Mouse (Mus musculus): Measurements from ENCODE around the gene Fut7. TPM values are rescaled to one million over a fixed set of nuclear protein-coding genes. Genes with fewer than 3 reads are reported as not detected.
A peak's percentile ranks its signal among the peaks of the same experiment; 100 is the strongest.

Gene Fut7
- polyA plus RNA-seq, 1 experiment from 2014 or later: 1.2 TPM

- H3K4me3 ChIP-seq (ENCODE audit: low read depth, low read length): no peak overlapping the region
- peaks cover 8% of the 10 kb centered on the region for H3K4me1 ChIP-seq (ENCODE audit: control insufficient read depth, low read depth, low read length)
- no peak overlapping the region for H3K27ac ChIP-seq (ENCODE audit: low read length)
- no peak for ATAC-seq (ENCODE audit: low read depth)
- WGBS (ENCODE audit: insufficient replicate concordance): 8% methylated on average over 1 of the region's 1 CpGs
- H3K4me2 ChIP-seq (ENCODE audit: low read depth, low read length): no peak overlapping the region
- peaks cover 76% of the 10 kb centered on the region for H3K27me3 ChIP-seq (ENCODE audit: control insufficient read depth, insufficient read depth, low read depth, low read length)
- H3K36me3 ChIP-seq (ENCODE audit: control insufficient read depth, insufficient read depth): no peaks in the 10 kb centered on the region
- H3K9me3 ChIP-seq (replicated peaks; ENCODE audit: control insufficient read depth, low read length): no peaks in the 10 kb centered on the region
- H3K9ac ChIP-seq (ENCODE audit: low read depth, low read length): no peak overlapping the region
Measured at GRCm38 (mm10) chr2:25397010-25397409, 26.1 kb upstream of the Fut7 start.

- no peak overlapping the region for H3K9ac ChIP-seq (ENCODE audit: low read depth, low read length)
- no peak overlapping the region for H3K27ac ChIP-seq (ENCODE audit: low read length)
- no peak overlapping the region for H3K4me2 ChIP-seq (ENCODE audit: low read depth, low read length)
- no peak for ATAC-seq (ENCODE audit: low read depth)
- peaks cover 11% of the 10 kb centered on the region for H3K4me1 ChIP-seq (ENCODE audit: control insufficient read depth, low read depth, low read length)
- WGBS (ENCODE audit: insufficient replicate concordance): 74% methylated on average over 7 of the region's 7 CpGs
- H3K9me3 ChIP-seq (replicated peaks; ENCODE audit: control insufficient read depth, low read length): no peaks in the 10 kb centered on the region
- H3K27me3 ChIP-seq (ENCODE audit: control insufficient read depth, insufficient read depth, low read depth, low read length): peaks cover 86% of the 10 kb centered on the region
- H3K36me3 ChIP-seq (ENCODE audit: control insufficient read depth, insufficient read depth): no peaks in the 10 kb centered on the region
- no peak overlapping the region for H3K4me3 ChIP-seq (ENCODE audit: low read depth, low read length)
Measured at GRCm38 (mm10) chr2:25398065-25398464, 25.0 kb upstream of the Fut7 start.

- no peaks in the 10 kb centered on the region for H3K9me3 ChIP-seq (replicated peaks; ENCODE audit: control insufficient read depth, low read length)
- no peak within 1 kb of the TSS for H3K9ac ChIP-seq (ENCODE audit: low read depth, low read length)
- ATAC-seq (ENCODE audit: low read depth): no peak
- peaks cover 93% of the 10 kb centered on the region for H3K27me3 ChIP-seq (ENCODE audit: control insufficient read depth, insufficient read depth, low read depth, low read length)
- no peaks in the 10 kb centered on the region for H3K36me3 ChIP-seq (ENCODE audit: control insufficient read depth, insufficient read depth)
- H3K4me2 ChIP-seq (ENCODE audit: low read depth, low read length): no peak within 1 kb of the TSS
- H3K4me1 ChIP-seq (ENCODE audit: control insufficient read depth, low read depth, low read length): peaks cover 11% of the 10 kb centered on the region
- H3K27ac ChIP-seq (ENCODE audit: low read length): no peak within 1 kb of the TSS
- H3K4me3 ChIP-seq (ENCODE audit: low read depth, low read length): no peak within 1 kb of the TSS
- 42% methylated on average over 8 of the region's 8 CpGs for WGBS (ENCODE audit: insufficient replicate concordance)
Measured at GRCm38 (mm10) chr2:25399051-25399450, 24.0 kb upstream of the Fut7 start, which contains the start of gene Npdc1. TSS of gene Npdc1 (plus strand) at chr2:25399351.

GRCm38 (mm10) chr2:25400291-25400690 lies 22.8 kb upstream of the Fut7 start:
- H3K4me1 ChIP-seq (ENCODE audit: control insufficient read depth, low read depth, low read length): peaks cover 11% of the 10 kb centered on the region
- no peak overlapping the region for H3K9ac ChIP-seq (ENCODE audit: low read depth, low read length)
- WGBS (ENCODE audit: insufficient replicate concordance): 17% methylated on average over 16 of the region's 16 CpGs
- no peak for ATAC-seq (ENCODE audit: low read depth)
- peaks cover 89% of the 10 kb centered on the region for H3K27me3 ChIP-seq (ENCODE audit: control insufficient read depth, insufficient read depth, low read depth, low read length)
- no peak overlapping the region for H3K4me2 ChIP-seq (ENCODE audit: low read depth, low read length)
- H3K27ac ChIP-seq (ENCODE audit: low read length): no peak overlapping the region
- no peak overlapping the region for H3K4me3 ChIP-seq (ENCODE audit: low read depth, low read length)
- H3K9me3 ChIP-seq (replicated peaks; ENCODE audit: control insufficient read depth, low read length): no peaks in the 10 kb centered on the region
- H3K36me3 ChIP-seq (ENCODE audit: control insufficient read depth, insufficient read depth): no peaks in the 10 kb centered on the region

GRCm38 (mm10) chr2:25400764-25401163 lies 22.3 kb upstream of the Fut7 start:
- Histone ChIP-seq H3K27ac (ENCODE audit: low read length) (no peak overlapping the region), H3K4me2 (ENCODE audit: low read depth, low read length) (no peak overlapping the region), H3K9me3 (replicated peaks; ENCODE audit: control insufficient read depth, low read length) (no peaks in the 10 kb centered on the region), H3K9ac (ENCODE audit: low read depth, low read length) (no peak overlapping the region), H3K4me1 (ENCODE audit: control insufficient read depth, low read depth, low read length) (peaks cover 7% of the 10 kb centered on the region), H3K4me3 (ENCODE audit: low read depth, low read length) (no peak overlapping the region), H3K27me3 (ENCODE audit: control insufficient read depth, insufficient read depth, low read depth, low read length) (peaks cover 87% of the 10 kb centered on the region), H3K36me3 (ENCODE audit: control insufficient read depth, insufficient read depth) (no peaks in the 10 kb centered on the region)
- peak; percentile 28 for ATAC-seq (ENCODE audit: low read depth)
- WGBS (ENCODE audit: insufficient replicate concordance): 2% methylated on average over 17 of the region's 17 CpGs

GRCm38 (mm10) chr2:25402377-25402971 lies 20.6 kb upstream of the Fut7 start:
- Histone ChIP-seq H3K9me3 (replicated peaks; ENCODE audit: control insufficient read depth, low read length) (no peaks in the 10 kb centered on the region), H3K9ac (ENCODE audit: low read depth, low read length) (no peak overlapping the region), H3K27me3 (ENCODE audit: control insufficient read depth, insufficient read depth, low read depth, low read length) (peaks cover 70% of the 10 kb centered on the region), H3K4me3 (ENCODE audit: low read depth, low read length) (peak overlapping the region; percentile 50), H3K36me3 (ENCODE audit: control insufficient read depth, insufficient read depth) (no peaks in the 10 kb centered on the region), H3K4me1 (ENCODE audit: control insufficient read depth, low read depth, low read length) (peaks cover 4% of the 10 kb centered on the region; the same call in 1 of the 2 replicates), H3K4me2 (ENCODE audit: low read depth, low read length) (peak overlapping the region; percentile 55), H3K27ac (ENCODE audit: low read length) (no peak overlapping the region)
- under 1% methylated on average over 13 of the region's 13 CpGs for WGBS (ENCODE audit: insufficient replicate concordance)
- no peak for ATAC-seq (ENCODE audit: low read depth)

GRCm38 (mm10) chr2:25402972-25403601 lies 20.0 kb upstream of the Fut7 start:
- no peak; the same call in 1 of the 2 replicates for ATAC-seq (ENCODE audit: low read depth)
- H3K9ac ChIP-seq (ENCODE audit: low read depth, low read length): no peak overlapping the region
- H3K27me3 ChIP-seq (ENCODE audit: control insufficient read depth, insufficient read depth, low read depth, low read length): peaks cover 64% of the 10 kb centered on the region

GRCm38 (mm10) chr2:25403994-25404393 lies 19.1 kb upstream of the Fut7 start:
- Histone ChIP-seq H3K4me3 (ENCODE audit: low read depth, low read length) (no peak overlapping the region), H3K27ac (ENCODE audit: low read length) (no peak overlapping the region), H3K4me2 (ENCODE audit: low read depth, low read length) (no peak overlapping the region), H3K27me3 (ENCODE audit: control insufficient read depth, insufficient read depth, low read depth, low read length) (peaks cover 60% of the 10 kb centered on the region), H3K9me3 (replicated peaks; ENCODE audit: control insufficient read depth, low read length) (no peaks in the 10 kb centered on the region), H3K4me1 (ENCODE audit: control insufficient read depth, low read depth, low read length) (peaks cover 4% of the 10 kb centered on the region; the same call in 1 of the 2 replicates), H3K9ac (ENCODE audit: low read depth, low read length) (no peak overlapping the region), H3K36me3 (ENCODE audit: control insufficient read depth, insufficient read depth) (no peaks in the 10 kb centered on the region)
- WGBS (ENCODE audit: insufficient replicate concordance): 57% methylated on average over 4 of the region's 4 CpGs
- no peak for ATAC-seq (ENCODE audit: low read depth)

More at GRCm38 (mm10) chr2:25402972-25403601, 20.0 kb upstream of the Fut7 start:
- H3K36me3 ChIP-seq (ENCODE audit: control insufficient read depth, insufficient read depth): no peaks in the 10 kb centered on the region
- no peaks in the 10 kb centered on the region for H3K9me3 ChIP-seq (replicated peaks; ENCODE audit: control insufficient read depth, low read length)
- WGBS (ENCODE audit: insufficient replicate concordance): 2% methylated on average over 54 of the region's 54 CpGs
- no peak overlapping the region for H3K27ac ChIP-seq (ENCODE audit: low read length)
- peak overlapping the region; percentile 55 for H3K4me2 ChIP-seq (ENCODE audit: low read depth, low read length)
- peaks cover 4% of the 10 kb centered on the region; the same call in 1 of the 2 replicates for H3K4me1 ChIP-seq (ENCODE audit: control insufficient read depth, low read depth, low read length)
- H3K4me3 ChIP-seq (ENCODE audit: low read depth, low read length): peak overlapping the region; percentile 50

- Histone ChIP-seq H3K4me3 (ENCODE audit: low read depth, low read length) (no peak overlapping the region), H3K9ac (ENCODE audit: low read depth, low read length) (no peak overlapping the region), H3K27ac (ENCODE audit: low read length) (no peak overlapping the region), H3K4me1 (ENCODE audit: control insufficient read depth, low read depth, low read length) (no peaks in the 10 kb centered on the region), H3K9me3 (replicated peaks; ENCODE audit: control insufficient read depth, low read length) (no peaks in the 10 kb centered on the region), H3K27me3 (ENCODE audit: control insufficient read depth, insufficient read depth, low read depth, low read length) (peaks cover 12% of the 10 kb centered on the region), H3K36me3 (ENCODE audit: control insufficient read depth, insufficient read depth) (no peaks in the 10 kb centered on the region), H3K4me2 (ENCODE audit: low read depth, low read length) (no peak overlapping the region)
- ATAC-seq (ENCODE audit: low read depth): no peak
- WGBS (ENCODE audit: insufficient replicate concordance): 67% methylated on average over 10 of the region's 10 CpGs
Measured at GRCm38 (mm10) chr2:25408908-25409307, 14.2 kb upstream of the Fut7 start.
